Mouse (Mus musculus) CH12.LX (cell line): ENCODE data around the gene Csdc2. TPM values are rescaled to one million over a fixed set of nuclear protein-coding genes. Genes with fewer than 3 reads are reported as not detected.

ENCODE experiments used
- DNase-seq: peaks from one replicate; pipeline ENCODE4 v3.0.0-alpha.2; 2013; ENCODE audit errors: extremely low read depth
- H3K27ac ChIP-seq: 2 replicates; pipeline ENCODE4 v1.5.1; 2012; ENCODE audit warnings: low read depth, mild to moderate bottlenecking, control low read depth, moderate library complexity; ENCODE audit not compliant: insufficient read depth
- H3K27me3 ChIP-seq: replicated peaks from 2 replicates; pipeline ENCODE3; 2012; ENCODE audit warnings: inconsistent platforms
- H3K36me3 ChIP-seq, 2 experiments: replicated peaks in 1 of 2; 2 replicates each; pipeline versions ENCODE3 to v1.6.1; 2012; ENCODE audit warnings: inconsistent platforms in 1 of 2, low read length in 1 of 2, mild to moderate bottlenecking in 1 of 2, mixed read lengths in 1 of 2, moderate library complexity in 1 of 2; ENCODE audit not compliant: control insufficient read depth in 1 of 2, insufficient read depth in 1 of 2
- H3K4me1 ChIP-seq, 2 experiments: 2 replicates each; pipeline ENCODE4 v1.6.1; 2012; ENCODE audit warnings: inconsistent platforms in 1 of 2, moderate library complexity in 1 of 2; ENCODE audit not compliant: insufficient read depth in 2 of 2, control insufficient read depth in 1 of 2
- H3K4me2 ChIP-seq: 2 replicates; pipeline ENCODE4 v1.6.1; 2012; ENCODE audit warnings: low read depth, mild to moderate bottlenecking, control low read depth; ENCODE audit not compliant: poor library complexity, insufficient read depth, severe bottlenecking
- H3K4me3 ChIP-seq, 3 experiments: fragments of 150-350 bp in 1 of 3; sonication (generic) in 1 of 3; replicated peaks in 1 of 3; 2 replicates each; pipeline versions ENCODE3 to v1.5.1; 2011 to 2012; ENCODE audit warnings: low read depth in 2 of 3, low read length in 2 of 3, mild to moderate bottlenecking in 2 of 3, moderate library complexity in 2 of 3, control low read depth in 1 of 3, improper control_type of control experiment in 1 of 3, inconsistent platforms in 1 of 3, mixed read lengths in 1 of 3; ENCODE audit not compliant: poor library complexity in 1 of 3
- H3K79me2 ChIP-seq: replicated peaks from 2 replicates; pipeline ENCODE4 v1.6.1; 2012; ENCODE audit warnings: mild to moderate bottlenecking, moderate library complexity; ENCODE audit not compliant: control insufficient read depth, poor library complexity, insufficient read depth, severe bottlenecking; ENCODE audit errors: extremely low read depth
- H3K9ac ChIP-seq: 2 replicates; pipeline ENCODE4 v1.6.1; 2012; ENCODE audit warnings: low read depth, mild to moderate bottlenecking, control low read depth, moderate library complexity; ENCODE audit not compliant: insufficient read depth
- H3K9me3 ChIP-seq: replicated peaks from 2 replicates; pipeline ENCODE3; 2012; ENCODE audit warnings: low read length, inconsistent platforms, mixed read lengths
- CHD1 ChIP-seq: IDR thresholded peaks from 2 replicates; pipeline ENCODE4 v1.6.1; 2012; ENCODE audit warnings: low read depth, low read length, improper control_type of control experiment, inconsistent platforms
- CHD2 ChIP-seq: IDR thresholded peaks from 2 replicates; pipeline ENCODE4 v1.6.1; 2011; ENCODE audit warnings: low read length, improper control_type of control experiment
- CTCF ChIP-seq, 2 experiments: IDR thresholded peaks in 1 of 2; conservative IDR thresholded peaks in 1 of 2; 2 replicates each; pipeline ENCODE4 v1.5.1; 2011 to 2012; ENCODE audit warnings: low read depth in 2 of 2, low read length in 2 of 2, improper control_type of control experiment in 1 of 2, inconsistent platforms in 1 of 2, mild to moderate bottlenecking in 1 of 2, moderate library complexity in 1 of 2
- E2F4 ChIP-seq: IDR thresholded peaks from 2 replicates; pipeline ENCODE4 v1.6.1; 2011; ENCODE audit warnings: low read depth, low read length, improper control_type of control experiment; ENCODE audit not compliant: insufficient replicate concordance
- ELF1 ChIP-seq: IDR thresholded peaks from 2 replicates; pipeline ENCODE4 v1.6.1; 2014; ENCODE audit warnings: low read depth, mild to moderate bottlenecking, inconsistent platforms, low read length, improper control_type of control experiment
- EP300 ChIP-seq: IDR thresholded peaks from 2 replicates; pipeline ENCODE4 v1.6.1; 2011; ENCODE audit warnings: low read length, improper control_type of control experiment
- ETS1 ChIP-seq: conservative IDR thresholded peaks from 2 replicates; pipeline ENCODE4 v1.6.1; 2012; ENCODE audit warnings: low read depth, mild to moderate bottlenecking, inconsistent platforms, low read length, improper control_type of control experiment, moderate library complexity
- GABPA ChIP-seq: IDR thresholded peaks from 2 replicates; pipeline ENCODE4 v1.6.1; 2012; ENCODE audit warnings: low read depth, low read length, improper control_type of control experiment, inconsistent platforms; ENCODE audit not compliant: insufficient replicate concordance
- IRF4 ChIP-seq: IDR thresholded peaks from 2 replicates; pipeline ENCODE4 v1.6.1; 2014; ENCODE audit warnings: low read depth, mild to moderate bottlenecking, inconsistent platforms, low read length, improper control_type of control experiment
- JUND ChIP-seq: conservative IDR thresholded peaks from 2 replicates; pipeline ENCODE4 v1.6.1; 2011; ENCODE audit warnings: low read depth, low read length, improper control_type of control experiment
- KAT2A ChIP-seq: IDR thresholded peaks from 2 replicates; pipeline ENCODE4 v1.6.1; 2012; ENCODE audit warnings: low read length, improper control_type of control experiment, inconsistent platforms; ENCODE audit not compliant: insufficient replicate concordance
- MAZ ChIP-seq: IDR thresholded peaks from 2 replicates; pipeline ENCODE4 v1.6.1; 2012; ENCODE audit warnings: low read depth, mild to moderate bottlenecking, inconsistent platforms, low read length, improper control_type of control experiment, moderate library complexity
- MXI1 ChIP-seq: IDR thresholded peaks from 2 replicates; pipeline ENCODE4 v1.6.1; 2011; ENCODE audit warnings: mild to moderate bottlenecking, low read depth, low read length, improper control_type of control experiment
- NELFE ChIP-seq: IDR thresholded peaks from 2 replicates; pipeline ENCODE4 v1.6.1; 2011; ENCODE audit warnings: low read depth, low read length, improper control_type of control experiment
- POLR2A ChIP-seq: IDR thresholded peaks from 2 replicates; pipeline ENCODE4 v1.6.1; 2011; ENCODE audit warnings: low read depth, mild to moderate bottlenecking, improper control_type of control experiment, low read length
- RAD21 ChIP-seq: IDR thresholded peaks from 2 replicates; pipeline ENCODE4 v1.6.1; 2011; ENCODE audit warnings: low read depth, mild to moderate bottlenecking, low read length, improper control_type of control experiment, moderate library complexity
- SIN3A ChIP-seq: IDR thresholded peaks from 2 replicates; pipeline ENCODE4 v1.6.1; 2012; ENCODE audit warnings: low read length, improper control_type of control experiment, inconsistent platforms
- TCF12 ChIP-seq: IDR thresholded peaks from 2 replicates; pipeline ENCODE4 v1.6.1; 2014; ENCODE audit warnings: low read depth, mild to moderate bottlenecking, inconsistent platforms, low read length, improper control_type of control experiment
- UBTF ChIP-seq: IDR thresholded peaks from 2 replicates; pipeline ENCODE4 v1.6.1; 2012; ENCODE audit warnings: low read depth, mild to moderate bottlenecking, inconsistent platforms, low read length, improper control_type of control experiment, moderate library complexity
- USF1 ChIP-seq: IDR thresholded peaks from 2 replicates; pipeline ENCODE4 v1.6.1; 2014; ENCODE audit warnings: low read depth, mild to moderate bottlenecking, inconsistent platforms, low read length, improper control_type of control experiment
- ZC3H11A ChIP-seq: IDR thresholded peaks from 2 replicates; pipeline ENCODE4 v1.6.1; 2012; ENCODE audit warnings: low read depth, mild to moderate bottlenecking, inconsistent platforms, low read length, improper control_type of control experiment
- ZKSCAN1 ChIP-seq: IDR thresholded peaks from 2 replicates; pipeline ENCODE4 v1.6.1; 2012; ENCODE audit warnings: low read depth, inconsistent platforms, low read length, improper control_type of control experiment, borderline replicate concordance
- dilution Hi-C: fragments of 300-500 bp; cut with MboI; formaldehyde crosslinking; loops from 2 replicates; pipeline ENCODE4 v1.14.3; 2020; ENCODE audit warnings: low sequenced_read_pairs; ENCODE audit not compliant: extremely low pct_unique_long_range_greater_than_20kb, extremely low pct_ligation_motif_present
- in situ Hi-C: fragments of 300-500 bp; cut with MboI; formaldehyde crosslinking; loops from 3 replicates; pipeline ENCODE4 v1.14.3; 2019; ENCODE audit warnings: low sequenced_read_pairs, low pct_ligation_motif_present, low pct_unique_long_range_greater_than_20kb, mixed read lengths
- polyA plus RNA-seq: library from polyadenylated mRNA; unstranded; fragments of >175 nt; gene quantifications from 2 replicates; pipeline ENCODE4 v1.2.1, GENCODE M21; 2012; ENCODE audit warnings: low read depth; ENCODE audit not compliant: insufficient read length
- total RNA-seq, 2 experiments: library from RNA; depleted of rRNA; stranded (reverse); fragments of 300-350 nt in 1 of 2; fragments of >200 nt in 1 of 2; gene quantifications; 2 replicates each; pipeline ENCODE4 v1.2.3; 2012 to 2014

Csdc2 gene
- total and polyA plus RNA-seq, 3 experiments, result 0.08 to 0.43 TPM; not detected in 1

GRCm38 (mm10) chr15:81920546-81921217 is 15.9 kb upstream of the Csdc2 start:
- no peak overlapping the region for H3K9ac ChIP-seq
- TF ChIP-seq E2F4 (no peak), ETS1 (no peak), IRF4 (no peak), GABPA (no peak), RAD21 (no peak), CHD1 (no peak), POLR2A (no peak), CTCF (conservative IDR thresholded peaks at IDR 0.05 in 1 of 2, IDR thresholded peaks at IDR 0.05 in 1 of 2; ENCODE audit: low read depth in 2 of 2, low read length in 2 of 2) (no peak), ELF1 (no peak), JUND (no peak), ZC3H11A (no peak), SIN3A (no peak), KAT2A (no peak), MXI1 (no peak), EP300 (no peak), CHD2 (no peak), UBTF (no peak), ZKSCAN1 (no peak), USF1 (no peak), MAZ (no peak)
- H3K79me2 ChIP-seq, result peaks cover 27% of the 10 kb centered on the region
- dilution Hi-C loops (no loop called here), in situ Hi-C loops (loop anchor here (25.0 kb wide), 1 partner anchor 208 kb away; no protein-coding TSS in a partner anchor)
- H3K27me3 ChIP-seq, result no peaks in the 10 kb centered on the region
- no peak for DNase-seq
- H3K9me3 ChIP-seq, result no peaks in the 10 kb centered on the region
- H3K4me2 ChIP-seq, result no peak overlapping the region
- H3K4me1 ChIP-seq, result peaks cover 16 to 34% of the 10 kb centered on the region in 2 experiments
- H3K36me3 ChIP-seq, result peaks cover 34 to 83% of the 10 kb centered on the region in 2 experiments
- no peak overlapping the region for H3K4me3 ChIP-seq
- no peak overlapping the region for H3K27ac ChIP-seq

GRCm38 (mm10) chr15:81921255-81921654 is 15.3 kb upstream of the Csdc2 start:
- H3K9me3 ChIP-seq, result no peaks in the 10 kb centered on the region
- in situ Hi-C loops, result loop anchor here (25.0 kb wide), 1 partner anchor 209 kb away; no protein-coding TSS in a partner anchor
- dilution Hi-C loops, result no loop called here
- TF ChIP-seq USF1, result peak; percentile 3; the same call in 1 of the 2 replicates
- TF ChIP-seq SIN3A, result no peak
- TF ChIP-seq TCF12, result no peak
- no peak for TF ChIP-seq POLR2A
- no peak for TF ChIP-seq CTCF (conservative IDR thresholded peaks at IDR 0.05 in 1 of 2, IDR thresholded peaks at IDR 0.05 in 1 of 2; ENCODE audit: low read depth in 2 of 2, low read length in 2 of 2)
- TF ChIP-seq NELFE, result no peak
- TF ChIP-seq ETS1, result no peak
- DNase-seq, result no peak
- H3K4me3 ChIP-seq, result no peak overlapping the region
- H3K9ac ChIP-seq, result no peak overlapping the region
- H3K79me2 ChIP-seq, result peaks cover 27% of the 10 kb centered on the region
- no peaks in the 10 kb centered on the region for H3K27me3 ChIP-seq
- no peak overlapping the region for H3K27ac ChIP-seq
- peaks cover 28 to 77% of the 10 kb centered on the region in 2 experiments for H3K36me3 ChIP-seq
- no peak overlapping the region for H3K4me2 ChIP-seq
- peaks cover 16 to 34% of the 10 kb centered on the region in 2 experiments for H3K4me1 ChIP-seq
